Mouse (Mus musculus) bone marrow macrophage, adult 2 months (primary cell): Measurements from ENCODE around the gene Pipox.

Experiments used
- CTCF ChIP-seq: IDR thresholded peaks from 2 replicates; pipeline ENCODE4 v1.5.1; 2012; ENCODE audit warnings: low read depth, mild to moderate bottlenecking, low read length, moderate library complexity
- POLR2A ChIP-seq: IDR thresholded peaks from 2 replicates; pipeline ENCODE4 v1.6.1; 2012; ENCODE audit warnings: mild to moderate bottlenecking, low read depth, low read length, borderline replicate concordance

- TF ChIP-seq CTCF (no peak), POLR2A (no peak)
Observed at GRCm38 (mm10) chr11:77934568-77935311, 40.8 kb upstream of the Pipox start.
